Mouse (Mus musculus) bone marrow, adult 2 months (tissue): Measurements from ENCODE around the gene Oas3.

Source experiments
- CTCF ChIP-seq: fragments of 200-500 bp; IDR thresholded peaks from 2 replicates; pipeline ENCODE4 v1.5.1; 2011; ENCODE audit warnings: low read length, control low read depth; ENCODE audit not compliant: control insufficient read depth, insufficient read depth
- POLR2A ChIP-seq: fragments of 200-500 bp; IDR thresholded peaks from 2 replicates; pipeline ENCODE4 v1.6.1; 2011; ENCODE audit warnings: low read depth, mild to moderate bottlenecking, control low read depth, low read length, borderline replicate concordance; ENCODE audit not compliant: control insufficient read depth

- TF ChIP-seq POLR2A (no peak), CTCF (no peak)
Measured at GRCm38 (mm10) chr5:120813023-120813422, 35.6 kb upstream of the Oas3 start.
